Mouse (Mus musculus): ENCODE data around the gene Ptpn13.

GRCm38 (mm10) chr5:103522371-103522770 is 97.4 kb downstream of the Ptpn13 start:
- TF ChIP-seq POLR2A (IDR thresholded peaks at IDR 0.05; ENCODE audit: control insufficient read depth, low read depth, low read length) = no peak
- TF ChIP-seq CTCF (IDR thresholded peaks at IDR 0.05; ENCODE audit: control insufficient read depth, insufficient read depth, insufficient replicate concordance, low read depth, low read length) = no peak
